Mouse (Mus musculus) layer of hippocampus, adult 9-10 months (tissue): Measurements from ENCODE around the gene Pgbd1.
"Not testable (repeated sequence)": the region's sequence is repeated elsewhere in the genome, so short reads cannot be mapped to it uniquely, and the experiment has no call there.

Experiments
- DNase-seq: peaks from one replicate; pipeline ENCODE4 v3.0.0; 2022; ENCODE audit warnings: low spot score

The Pgbd1 gene

GRCm38 (mm10) chr13:21415266-21415665 lies 25.6 kb downstream of the Pgbd1 start:
- no peak for DNase-seq

DNA sequence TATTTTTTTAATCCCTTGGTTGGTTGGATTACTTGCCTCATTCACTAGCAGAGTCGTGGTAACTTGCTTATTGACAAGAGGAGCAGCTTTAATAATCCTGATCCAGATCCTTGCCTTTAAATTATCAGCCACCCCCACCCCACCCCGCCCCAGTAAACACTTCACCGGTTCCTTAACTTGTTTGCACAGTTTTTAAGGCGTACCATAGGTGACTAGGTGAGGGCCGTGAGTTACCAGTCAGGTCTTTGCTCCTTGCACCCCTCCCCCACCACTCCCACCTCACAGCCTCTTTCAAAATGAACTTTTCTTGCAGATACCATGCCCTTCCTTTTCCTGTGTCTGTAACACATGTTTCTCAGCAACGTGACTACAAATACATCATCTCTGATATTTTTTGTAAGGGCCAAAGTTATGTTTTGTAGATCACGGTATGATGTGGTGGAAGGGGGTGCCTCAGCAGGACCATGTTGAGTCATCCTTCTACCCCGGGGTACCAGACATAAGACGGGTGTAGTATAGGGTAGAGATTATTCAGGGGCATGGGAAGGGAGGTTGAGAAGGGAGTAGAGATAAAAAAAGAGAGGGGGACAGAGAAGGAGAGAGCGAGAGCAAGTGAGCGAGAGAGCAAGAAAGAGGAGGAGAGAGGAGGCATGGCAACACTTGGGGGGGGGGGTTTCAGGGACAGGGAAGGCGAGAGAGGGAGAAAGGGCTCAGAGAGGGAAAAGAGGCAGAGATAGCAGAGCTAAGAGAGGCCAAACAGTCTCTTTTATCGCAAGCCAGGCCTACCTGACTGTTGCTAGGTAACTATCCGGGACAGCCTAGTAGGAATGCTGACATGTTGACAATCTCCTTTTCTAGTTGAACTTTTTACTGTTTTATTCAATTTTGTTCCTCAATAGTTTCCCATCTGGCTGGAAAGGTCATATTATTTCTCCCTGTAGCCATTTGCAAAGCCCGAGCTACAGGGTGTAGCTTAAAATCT lies 26.3 kb downstream of the Pgbd1 start:
- DNase-seq: no peak

GRCm38 (mm10) chr13:21408805-21409459 lies 31.9 kb downstream of the Pgbd1 start:
- DNase-seq: no peak

DNA sequence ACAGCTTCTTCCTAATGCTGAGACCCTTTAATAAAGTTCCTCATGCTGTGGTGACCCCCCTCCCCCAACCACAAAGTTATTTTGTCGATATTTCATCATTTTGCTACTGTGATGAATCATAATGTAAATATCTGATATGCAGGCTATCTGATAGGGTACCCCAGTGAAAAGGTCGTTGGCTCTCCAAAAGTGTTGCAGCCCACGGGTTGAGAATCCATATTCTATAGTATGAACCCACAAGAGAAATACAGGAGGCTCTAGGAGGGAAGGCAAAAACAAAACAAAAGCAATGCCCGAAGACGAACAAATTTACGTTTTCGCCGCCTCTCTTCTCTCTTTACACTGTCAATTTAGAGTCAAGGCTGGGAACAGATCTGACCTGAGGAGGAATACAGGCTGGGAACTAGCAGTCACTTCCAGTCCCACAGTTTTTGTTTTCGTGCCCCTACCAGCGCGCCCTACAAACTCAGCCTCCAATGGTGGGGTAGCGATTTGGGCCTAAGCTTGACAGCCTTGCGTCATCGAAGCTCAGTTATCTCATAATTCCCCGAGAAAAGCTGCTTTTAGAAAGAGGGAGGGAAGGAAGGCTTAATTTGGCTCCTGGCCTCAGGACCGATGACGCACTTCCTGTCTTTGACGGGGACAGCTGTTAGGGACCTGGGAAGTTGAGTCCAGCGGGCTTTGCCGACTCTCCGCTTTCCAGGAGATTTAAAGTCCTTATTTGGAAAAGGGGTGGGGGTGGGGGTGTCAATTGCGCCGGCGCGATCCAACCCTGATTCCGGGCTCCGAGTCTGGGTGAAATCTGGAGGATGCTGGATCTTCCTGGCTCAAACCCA lies 32.7 kb downstream of the Pgbd1 start:
- peak; percentile 65 for DNase-seq

DNA sequence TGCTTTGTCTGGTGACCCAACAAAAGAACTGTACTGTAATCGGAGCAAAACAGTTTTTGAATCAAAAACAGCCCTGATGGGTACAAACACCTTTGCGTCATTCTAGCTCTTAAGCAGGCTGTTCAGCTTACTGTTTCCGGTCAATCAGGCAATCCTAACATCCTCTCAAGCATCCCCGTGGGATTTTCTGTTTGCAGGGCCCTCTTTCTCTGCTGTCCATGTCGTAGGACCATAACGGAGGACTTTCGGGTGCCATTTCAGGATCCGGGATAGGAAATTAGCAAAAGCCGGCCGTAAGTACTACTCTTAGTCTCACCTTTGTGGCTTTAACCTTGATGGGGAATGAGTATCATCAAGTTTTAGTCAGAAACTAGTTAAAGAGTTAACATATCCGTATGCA lies 33.5 kb downstream of the Pgbd1 start:
- DNase-seq: no peak

GRCm38 (mm10) chr13:21402848-21403247 lies 38.0 kb downstream of the Pgbd1 start:
- no peak for DNase-seq

DNA sequence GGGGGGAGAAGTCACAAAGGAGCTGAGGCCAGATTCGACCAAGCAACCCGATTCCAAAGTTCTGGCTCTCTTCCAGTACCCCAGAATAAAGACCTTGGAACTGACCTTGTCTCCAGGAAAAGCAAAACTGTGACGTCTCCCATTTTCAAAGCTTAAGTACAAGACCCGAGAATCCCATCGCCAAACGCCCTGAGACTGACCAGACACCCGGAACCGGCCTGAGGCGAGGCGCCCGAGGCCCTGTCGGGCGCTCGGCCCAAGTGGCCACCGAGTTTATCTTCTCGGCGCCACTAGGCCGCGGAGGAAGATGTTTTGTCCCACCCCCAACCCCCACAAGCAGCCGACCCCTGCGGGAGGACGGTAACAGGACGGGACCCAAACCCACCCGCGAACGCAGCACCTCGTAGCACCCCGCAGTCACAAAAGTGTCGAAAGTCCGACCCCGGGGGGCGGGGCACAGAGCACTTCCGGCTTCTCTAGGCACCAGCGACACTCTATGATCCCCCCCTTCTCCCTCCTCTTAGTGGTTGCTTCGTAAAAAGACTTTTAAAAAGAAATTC lies 38.5 kb downstream of the Pgbd1 start, which contains the start of gene Zkscan3:
Gene Zkscan3 (minus strand): TSS at position 469 of the 560 bp plus-strand sequence.
- peak; percentile 59 for DNase-seq

DNA sequence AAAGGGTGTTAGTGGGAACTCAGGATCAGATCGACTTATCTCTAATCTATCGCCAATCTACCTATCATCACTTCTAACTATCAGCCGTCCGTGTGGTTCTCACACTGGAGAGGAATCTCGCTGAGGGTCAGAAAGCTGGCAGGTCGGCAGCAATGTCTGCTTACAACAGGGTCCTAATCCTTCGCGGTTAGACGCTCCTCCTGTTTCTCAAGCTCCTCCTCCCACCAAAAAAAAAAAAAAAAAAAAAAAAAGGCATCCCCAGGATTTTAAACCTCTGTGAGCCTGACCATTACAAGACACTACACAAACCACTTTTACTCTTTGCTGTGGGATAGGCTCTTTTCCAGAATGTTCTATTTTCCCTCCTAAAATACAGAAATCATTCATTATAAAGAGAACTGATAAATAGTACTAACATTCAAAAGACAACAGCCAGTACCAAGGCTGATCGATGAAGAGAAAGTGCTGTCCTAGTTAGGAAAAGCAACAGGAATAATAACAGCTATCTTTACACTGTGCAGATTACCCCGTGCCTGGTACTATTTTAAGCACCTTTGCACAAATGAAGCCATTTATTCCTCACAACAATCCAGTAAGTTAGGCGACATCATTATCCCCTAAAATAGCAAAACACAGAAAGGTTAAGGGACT lies 39.1 kb downstream of the Pgbd1 start:
- DNase-seq: no peak

- DNase-seq: no peak
Observed at GRCm38 (mm10) chr13:21401166-21401565, 39.7 kb downstream of the Pgbd1 start.

- DNase-seq: no peak
Observed at GRCm38 (mm10) chr13:21397486-21397885, 43.4 kb downstream of the Pgbd1 start.

GRCm38 (mm10) chr13:21396048-21396447 lies 44.8 kb downstream of the Pgbd1 start:
- DNase-seq: not testable (repeated sequence)

- DNase-seq: no peak
Observed at GRCm38 (mm10) chr13:21395623-21396022, 45.2 kb downstream of the Pgbd1 start.

- no peak for DNase-seq
Observed at GRCm38 (mm10) chr13:21395211-21395610, 45.6 kb downstream of the Pgbd1 start.

DNA sequence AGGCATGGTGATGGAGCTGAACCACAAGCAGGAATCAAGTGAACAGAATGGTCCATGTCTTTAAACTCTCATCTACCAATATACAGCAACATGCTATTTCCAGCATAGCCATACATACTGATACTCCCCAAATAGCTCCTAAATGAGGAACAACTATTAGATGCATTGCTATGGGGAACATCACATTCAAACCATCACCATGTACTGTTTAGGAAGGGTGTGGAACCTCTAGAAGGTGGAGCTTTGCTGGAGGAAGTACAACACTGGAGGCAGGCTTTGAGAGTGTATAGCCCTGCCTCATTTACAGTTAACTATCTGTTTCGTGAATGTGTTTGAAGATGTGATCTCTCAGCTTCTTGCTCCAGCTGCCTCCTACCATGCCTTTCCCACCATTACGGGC lies 63.1 kb downstream of the Pgbd1 start:
- DNase-seq: no peak

- no peak for DNase-seq
Observed at GRCm38 (mm10) chr13:21372700-21373099, 68.2 kb downstream of the Pgbd1 start.
